Mouse (Mus musculus) monocyte, adult 5-6 weeks (primary cell): ENCODE results near the gene Tmem14a. TPM values are rescaled to one million over a fixed set of nuclear protein-coding genes. Genes with fewer than 3 reads are reported as not detected.
"Not testable (repeated sequence)": the region's sequence is repeated elsewhere in the genome, so short reads cannot be mapped to it uniquely, and the experiment has no call there.

Experiments
- ATAC-seq: fragments of 153-309, 156-312 bp; replicated peaks from 2 replicates; pipeline ENCODE4 v1.8.0; 2017; ENCODE audit warnings: mild to moderate bottlenecking; ENCODE audit not compliant: low TSS enrichment, insufficient number of reproducible peaks, severe bottlenecking, poor library complexity, low FRiP score
- total RNA-seq: library from RNA; stranded (forward); fragments of 200-1000, 200-491, 200-594 nt; gene quantifications from 3 replicates; pipeline ENCODE4 v1.2.3, GENCODE M21; 2017

Tmem14a gene
- total RNA-seq, 1 experiment from 2014 or later: 0.76 TPM

GRCm38 (mm10) chr1:21248560-21249390 lies 30.4 kb downstream of the Tmem14a start:
- no peak for ATAC-seq

GRCm38 (mm10) chr1:21251661-21252060 lies 33.3 kb downstream of the Tmem14a start:
- no peak for ATAC-seq

GRCm38 (mm10) chr1:21252566-21253302 lies 34.4 kb downstream of the Tmem14a start:
- ATAC-seq: no peak

GRCm38 (mm10) chr1:21253303-21253650 lies 34.9 kb downstream of the Tmem14a start:
- no peak for ATAC-seq

- no peak for ATAC-seq
Observed at GRCm38 (mm10) chr1:21253856-21254255, 35.5 kb downstream of the Tmem14a start.

GRCm38 (mm10) chr1:21255625-21256345 lies 37.4 kb downstream of the Tmem14a start:
- no peak for ATAC-seq

- ATAC-seq: no peak
Observed at GRCm38 (mm10) chr1:21256391-21256790, 38.0 kb downstream of the Tmem14a start.

- ATAC-seq: no peak
Observed at GRCm38 (mm10) chr1:21256871-21257270, 38.5 kb downstream of the Tmem14a start.

GRCm38 (mm10) chr1:21259981-21260380 lies 41.6 kb downstream of the Tmem14a start:
- ATAC-seq: not testable (repeated sequence)

GRCm38 (mm10) chr1:21262401-21262800 lies 44.0 kb downstream of the Tmem14a start:
- ATAC-seq: no peak

GRCm38 (mm10) chr1:21263986-21264385 lies 45.6 kb downstream of the Tmem14a start:
- ATAC-seq: no peak

- ATAC-seq: no peak
Observed at GRCm38 (mm10) chr1:21264747-21265146, 46.4 kb downstream of the Tmem14a start.

- ATAC-seq: no peak
Observed at GRCm38 (mm10) chr1:21266766-21267165, 48.4 kb downstream of the Tmem14a start.

- ATAC-seq: not testable (repeated sequence)
Observed at GRCm38 (mm10) chr1:21267466-21267865, 49.1 kb downstream of the Tmem14a start.

- ATAC-seq: peak; percentile 64; the same call in 1 of the 2 replicates
Observed at GRCm38 (mm10) chr1:21271343-21272055, 53.1 kb downstream of the Tmem14a start.

- no peak for ATAC-seq
Observed at GRCm38 (mm10) chr1:21272056-21272431, 53.7 kb downstream of the Tmem14a start.

GRCm38 (mm10) chr1:21273091-21273490 lies 54.7 kb downstream of the Tmem14a start:
- ATAC-seq: no peak

- ATAC-seq: no peak
Observed at GRCm38 (mm10) chr1:21274437-21275040, 56.2 kb downstream of the Tmem14a start.
